Mouse (Mus musculus) layer of hippocampus, postnatal 36 days (tissue): ENCODE results near the gene Dnaja3. TPM values are rescaled to one million over a fixed set of nuclear protein-coding genes. Genes with fewer than 3 reads are reported as not detected.
"Not testable (repeated sequence)": the region's sequence is repeated elsewhere in the genome, so short reads cannot be mapped to it uniquely, and the experiment has no call there.

Experiments
- DNase-seq, 2 experiments: peaks; one replicate each; pipeline ENCODE4 v3.0.0; 2022
- total RNA-seq, 2 experiments: library from RNA; stranded (reverse); gene quantifications; 2 replicates each; pipeline ENCODE4 v1.2.3; 2021

The Dnaja3 gene
- total RNA-seq, 2 experiments from 2014 or later = 61.7 to 65.6 TPM

DNA sequence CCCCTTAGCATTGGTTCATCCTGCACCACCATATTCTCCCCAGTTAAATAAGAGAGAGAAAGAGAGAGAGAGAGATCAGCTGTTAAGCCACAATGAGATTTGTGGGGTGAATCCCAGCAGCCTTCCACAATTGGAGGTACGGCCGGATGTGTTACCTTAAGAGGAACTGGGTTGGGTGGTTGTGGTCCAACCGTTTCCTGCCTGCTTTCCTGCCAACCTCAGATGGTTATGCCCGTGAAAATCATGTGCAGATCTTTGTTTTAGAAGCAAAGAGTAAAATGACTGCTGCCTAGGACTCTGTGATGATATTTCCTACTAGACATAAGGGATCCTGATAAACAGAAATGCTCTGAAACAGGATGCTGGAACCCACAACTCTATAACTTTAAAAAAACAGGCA, 34.3 kb downstream of the Dnaja3 start:
- DNase-seq = no peak

DNA sequence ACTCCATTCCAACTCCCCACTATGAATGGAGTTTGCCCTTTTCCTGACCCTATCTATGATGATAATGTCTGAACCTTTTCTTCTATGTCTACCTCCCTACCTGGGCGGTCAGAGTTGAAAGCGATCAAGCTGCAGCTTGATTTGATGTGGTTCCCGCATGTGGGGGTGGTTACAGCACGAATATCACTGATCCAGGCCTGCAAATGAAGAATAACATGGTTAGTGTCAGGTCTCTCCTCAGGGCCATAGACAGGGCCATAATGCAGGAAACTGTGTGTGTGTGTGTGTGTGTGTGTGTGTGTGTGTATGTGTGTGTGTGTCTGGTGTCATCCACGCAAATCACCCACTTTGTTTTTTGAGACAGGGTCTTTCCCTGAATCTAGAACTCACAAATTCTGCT, 37.0 kb downstream of the Dnaja3 start:
- no peak for DNase-seq

DNA sequence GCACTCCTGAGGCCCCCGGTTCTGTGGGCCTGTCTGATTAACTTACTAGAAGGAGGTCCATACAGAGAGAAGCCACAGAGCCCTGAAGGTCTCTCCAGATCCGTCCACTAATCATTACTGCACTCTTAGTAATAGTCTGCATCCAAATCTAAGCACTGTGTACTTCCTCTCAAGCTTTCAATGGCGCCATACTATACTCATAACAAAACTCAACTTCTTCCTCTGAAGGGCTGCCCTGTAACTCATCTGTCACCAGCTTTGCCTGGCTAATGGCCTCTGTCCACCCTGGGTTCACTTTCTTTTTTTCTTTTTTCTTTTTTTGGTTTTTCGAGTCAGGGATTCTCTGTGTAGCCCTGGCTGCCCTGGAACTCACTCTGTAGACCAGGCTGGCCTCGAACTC, 38.3 kb downstream of the Dnaja3 start:
- DNase-seq = no peak

DNA sequence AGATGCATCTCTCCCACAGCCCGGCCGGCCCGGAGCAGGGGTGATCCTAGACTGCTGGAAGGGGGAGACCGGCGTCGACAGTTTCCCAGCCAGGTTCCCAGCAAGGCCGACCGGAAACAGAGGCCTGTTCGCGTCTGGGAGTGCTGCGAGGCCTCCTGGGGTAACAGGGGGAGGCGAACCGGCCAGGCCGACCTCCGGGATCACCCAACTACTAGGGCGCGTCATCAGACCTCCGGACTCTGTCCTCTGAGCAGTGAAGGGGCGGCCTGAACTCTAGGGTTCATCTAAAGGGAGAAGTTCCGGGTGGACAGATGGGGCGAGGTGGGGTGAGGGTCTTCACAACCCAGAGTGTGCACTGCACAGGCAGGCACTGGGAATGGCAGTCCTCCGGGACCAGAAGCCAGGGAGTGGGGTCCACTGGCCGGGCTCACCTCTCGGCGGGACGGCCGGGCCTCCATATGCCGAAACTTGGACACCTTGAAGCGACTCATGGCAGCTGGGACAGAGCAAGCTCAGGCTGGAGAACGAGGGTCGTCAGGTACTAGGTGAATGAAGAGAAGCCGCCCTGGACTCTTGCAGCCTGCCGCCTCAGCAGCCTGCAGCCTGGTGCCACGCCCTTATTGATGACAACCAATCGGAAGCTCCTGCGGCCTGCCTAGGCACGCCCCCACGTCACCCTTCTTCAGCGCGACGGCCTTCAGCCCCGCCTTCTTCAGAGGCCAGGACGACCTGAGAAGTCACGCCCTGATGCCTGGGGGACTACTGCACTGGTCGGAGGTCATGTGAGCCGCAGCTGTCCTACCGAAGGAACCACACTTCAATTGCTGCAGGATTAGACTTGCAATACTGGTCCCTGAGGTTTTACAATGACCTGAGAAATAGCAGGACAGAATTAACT, 39.6 kb downstream of the Dnaja3 start, which contains the start of gene Coro7:
TSS of gene Coro7 (minus strand) at position 657 of the 898 bp plus-strand sequence.
- peak; percentile 84 to 86 for DNase-seq

DNA sequence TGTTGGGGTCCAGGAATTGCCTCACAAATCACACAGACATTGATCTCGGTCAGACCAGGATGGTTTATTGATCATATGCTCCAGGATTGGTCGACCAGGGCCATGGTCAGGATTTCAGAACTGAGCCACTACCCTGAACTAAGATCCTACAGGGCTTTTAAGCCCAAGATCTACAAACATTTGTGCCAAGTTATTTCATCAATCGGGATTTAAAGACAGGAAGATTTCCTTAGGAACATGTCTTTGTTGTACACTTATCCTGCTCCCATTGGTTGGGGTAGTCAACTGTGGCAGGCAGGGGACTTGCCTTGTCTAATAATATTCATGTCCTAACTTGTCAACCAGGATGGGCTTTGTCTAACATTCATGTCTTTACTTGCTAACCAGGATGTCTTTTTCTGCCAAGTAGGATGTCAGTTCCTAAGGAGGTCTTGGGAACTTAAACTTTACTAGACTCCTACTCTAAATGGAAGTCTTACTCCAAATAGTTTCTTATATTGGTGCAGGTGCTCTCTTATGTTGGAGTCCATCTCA, 41.2 kb downstream of the Dnaja3 start:
- DNase-seq = not testable (repeated sequence)

DNA sequence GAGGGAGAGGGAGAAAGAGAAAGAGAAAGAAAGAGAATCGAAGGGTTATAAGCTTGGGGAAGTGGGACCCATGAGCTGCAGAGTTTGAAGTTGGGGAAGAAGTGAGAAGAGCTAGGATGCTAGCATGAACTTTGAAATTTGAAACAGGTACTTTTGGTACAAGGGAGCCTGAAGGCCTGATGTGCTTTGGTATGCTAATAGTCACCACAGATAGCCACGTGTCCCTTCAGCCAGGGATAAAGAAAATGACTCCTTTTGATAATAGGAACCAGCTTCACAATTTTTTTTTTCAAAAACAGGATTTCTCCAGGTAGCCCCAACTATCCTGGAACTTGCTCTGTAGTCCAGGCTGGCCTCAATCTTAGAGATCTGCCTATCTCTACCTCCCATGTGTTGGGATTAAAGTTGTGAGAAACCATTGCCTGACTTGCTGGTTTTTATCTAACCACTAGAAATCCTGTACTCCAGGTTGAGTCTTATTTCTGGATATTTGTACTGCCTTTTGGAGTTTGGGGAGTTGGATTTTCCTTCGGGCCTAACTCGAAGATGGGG, 42.9 kb downstream of the Dnaja3 start:
- no peak for DNase-seq

DNA sequence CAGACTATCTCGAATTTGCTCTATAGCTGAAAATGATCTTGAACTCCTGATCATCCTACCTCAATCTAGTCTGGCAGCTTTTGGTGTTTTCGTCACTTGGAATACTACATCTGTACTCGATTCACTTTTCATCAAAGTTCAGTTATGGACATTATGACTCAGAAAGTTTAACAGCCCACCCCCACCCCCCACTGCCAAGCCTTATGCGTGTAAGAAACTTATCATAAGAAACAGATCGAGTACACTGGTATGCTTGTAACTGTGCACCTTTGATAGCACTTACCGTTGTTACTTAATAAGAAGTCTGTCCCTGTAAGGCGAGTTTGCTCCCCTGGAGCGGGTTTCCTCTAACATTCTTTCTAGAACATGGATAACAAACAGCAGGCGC, 43.4 kb downstream of the Dnaja3 start:
- DNase-seq = no peak

DNA sequence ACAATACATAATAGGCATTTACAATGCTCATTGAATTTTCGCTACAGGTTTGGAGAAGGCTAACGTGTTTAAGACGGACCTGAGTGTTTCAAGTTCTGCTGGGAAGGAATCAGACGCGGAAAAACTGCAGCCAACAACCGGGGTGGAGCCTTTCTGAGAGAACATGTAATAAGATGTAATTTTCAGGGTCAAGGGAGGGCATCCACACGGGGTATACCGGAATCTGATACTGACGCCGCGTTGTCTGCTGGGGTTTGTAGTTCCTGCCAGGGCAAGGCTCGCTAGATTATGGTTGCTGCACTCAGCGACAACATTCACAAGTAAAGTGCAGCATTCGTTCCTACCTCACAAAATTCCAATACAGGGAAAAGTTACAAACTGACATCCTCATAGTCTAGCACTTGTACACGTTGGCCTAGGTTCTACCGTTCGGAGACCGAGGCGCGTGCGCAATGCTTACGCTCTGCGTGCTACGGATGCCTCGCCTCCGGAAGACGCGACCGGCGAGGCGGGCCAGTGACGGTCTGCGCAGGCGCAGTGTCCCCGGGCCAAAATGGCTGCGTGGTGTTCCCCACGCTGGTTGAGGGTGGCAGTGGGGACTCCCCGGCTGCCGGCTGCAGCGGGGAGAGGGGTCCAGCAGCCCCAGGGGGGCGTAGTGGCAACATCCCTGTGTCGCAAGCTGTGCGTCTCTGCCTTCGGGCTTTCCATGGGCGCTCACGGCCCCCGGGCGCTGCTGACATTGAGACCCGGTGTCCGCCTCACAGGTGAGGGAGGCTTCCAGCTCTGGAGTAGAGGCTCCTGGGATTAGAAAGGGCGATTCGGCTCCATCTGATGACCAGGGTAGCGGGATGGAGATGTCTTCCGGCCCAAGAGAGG, 44.0 kb downstream of the Dnaja3 start:
- peak; percentile 97 for DNase-seq

DNA sequence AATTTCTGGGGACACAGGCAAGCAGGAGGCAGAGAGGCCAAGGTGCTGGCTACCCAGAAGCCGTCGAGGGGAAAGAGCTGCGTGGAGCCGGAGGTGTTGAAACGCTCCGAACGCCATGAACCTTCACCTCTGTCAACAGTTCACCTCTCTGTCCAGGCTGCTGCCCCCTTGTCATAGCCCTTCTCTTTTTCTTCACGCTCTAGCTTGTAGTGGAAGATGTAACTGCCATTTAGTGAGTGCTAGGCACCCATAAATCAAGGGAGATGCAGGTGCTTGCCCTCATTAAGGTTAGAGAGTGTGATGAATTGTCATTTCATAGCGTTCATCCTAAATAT, 44.6 kb downstream of the Dnaja3 start:
- no peak for DNase-seq

DNA sequence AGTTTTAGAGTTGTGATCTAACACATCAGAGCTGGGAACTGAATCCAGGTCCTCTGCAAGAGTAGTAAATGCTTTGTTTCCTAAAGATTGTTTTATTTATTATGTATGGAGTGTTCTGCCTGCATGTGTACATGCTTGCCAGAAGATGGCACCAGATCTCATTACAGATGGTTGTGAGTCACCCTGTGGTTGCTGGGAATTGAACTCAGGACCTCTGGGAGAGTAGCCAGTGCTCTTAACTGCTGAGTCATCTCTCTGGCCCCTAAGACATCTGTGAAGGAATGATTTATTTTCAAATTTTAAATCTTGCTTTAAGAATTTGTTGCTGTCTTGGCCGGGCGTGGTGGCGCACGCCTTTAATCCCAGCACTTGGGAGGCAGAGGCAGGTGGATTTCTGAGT, 49.6 kb downstream of the Dnaja3 start:
- DNase-seq = not testable (repeated sequence)

DNA sequence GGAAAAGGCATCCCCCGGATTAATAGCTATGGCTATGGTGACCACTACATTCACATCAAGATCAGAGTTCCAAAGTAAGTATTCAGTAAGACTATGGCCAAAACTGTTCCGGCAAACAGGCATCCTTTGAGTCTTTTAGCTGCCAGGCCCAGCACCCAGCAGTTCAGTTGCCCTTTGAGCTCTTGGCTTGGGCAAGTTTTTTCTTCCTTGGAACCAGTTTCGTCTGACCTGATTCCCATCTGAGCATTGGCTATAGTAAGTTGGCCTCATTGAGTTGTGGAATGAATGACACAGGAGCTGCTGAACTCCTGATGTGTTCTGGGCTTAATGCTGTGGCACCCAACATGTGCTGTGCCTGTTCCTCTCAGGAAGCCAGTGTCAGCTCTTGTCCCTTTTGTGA, 61.4 kb downstream of the Dnaja3 start:
- no peak for DNase-seq

DNA sequence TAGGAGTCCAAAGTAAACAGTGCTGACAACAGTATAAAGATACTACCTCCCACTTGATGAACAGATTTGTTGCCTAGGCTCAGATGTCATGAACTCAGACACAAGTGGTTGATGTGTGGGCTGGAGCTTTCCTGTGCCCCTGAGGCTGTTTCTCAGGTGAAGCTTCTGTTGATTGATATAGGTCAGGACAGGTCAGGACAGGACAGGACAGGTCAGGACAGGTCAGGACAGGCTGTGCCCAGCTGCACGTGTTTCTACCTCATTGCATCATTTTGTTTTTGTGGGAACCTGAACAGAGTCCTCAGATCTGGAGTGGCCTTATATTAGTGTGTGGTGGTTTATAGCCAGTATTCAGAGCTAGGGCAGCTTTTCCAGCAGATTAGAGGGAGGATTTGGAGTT, 62.9 kb downstream of the Dnaja3 start:
- DNase-seq = no peak

DNA sequence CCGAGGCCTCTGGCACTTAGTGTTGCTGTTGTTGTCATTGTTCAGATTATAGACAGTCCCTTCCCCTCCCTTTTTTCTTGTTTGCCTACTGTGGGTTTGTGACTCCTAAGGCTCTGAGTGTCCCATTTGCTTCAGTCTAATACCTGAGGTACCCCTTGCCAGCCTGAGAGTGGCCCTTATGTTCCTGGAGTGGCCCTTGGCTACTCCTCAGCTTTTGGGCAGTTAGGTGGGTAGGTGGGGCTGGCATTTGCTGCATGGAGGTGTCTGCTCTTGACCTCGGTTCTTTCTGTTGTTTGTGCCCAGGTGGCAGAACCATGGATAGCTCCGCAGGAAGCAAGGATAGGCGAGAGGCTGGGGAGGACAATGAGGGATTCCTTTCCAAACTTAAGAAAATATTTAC, 65.8 kb downstream of the Dnaja3 start:
- DNase-seq = no peak

DNA sequence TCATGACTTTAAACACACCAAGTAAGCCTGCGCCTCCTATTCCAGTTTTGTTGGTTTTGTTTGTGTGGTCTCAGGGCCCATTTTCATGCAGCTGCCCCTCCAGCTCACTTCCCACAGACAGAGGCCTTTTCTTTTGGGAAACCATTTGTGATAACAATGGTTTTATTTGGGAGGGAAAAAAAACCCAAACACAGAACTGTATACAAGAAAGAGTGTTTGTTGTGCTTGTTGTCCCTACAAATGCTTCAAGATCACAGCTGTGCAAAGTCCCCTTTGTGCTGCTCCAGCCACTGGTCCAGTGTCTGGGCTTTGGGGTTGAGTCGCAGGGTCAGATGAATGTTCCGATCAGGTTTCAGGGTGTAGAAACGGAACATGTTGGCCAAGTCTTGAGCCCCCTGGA, 71.4 kb downstream of the Dnaja3 start:
- no peak for DNase-seq

DNA sequence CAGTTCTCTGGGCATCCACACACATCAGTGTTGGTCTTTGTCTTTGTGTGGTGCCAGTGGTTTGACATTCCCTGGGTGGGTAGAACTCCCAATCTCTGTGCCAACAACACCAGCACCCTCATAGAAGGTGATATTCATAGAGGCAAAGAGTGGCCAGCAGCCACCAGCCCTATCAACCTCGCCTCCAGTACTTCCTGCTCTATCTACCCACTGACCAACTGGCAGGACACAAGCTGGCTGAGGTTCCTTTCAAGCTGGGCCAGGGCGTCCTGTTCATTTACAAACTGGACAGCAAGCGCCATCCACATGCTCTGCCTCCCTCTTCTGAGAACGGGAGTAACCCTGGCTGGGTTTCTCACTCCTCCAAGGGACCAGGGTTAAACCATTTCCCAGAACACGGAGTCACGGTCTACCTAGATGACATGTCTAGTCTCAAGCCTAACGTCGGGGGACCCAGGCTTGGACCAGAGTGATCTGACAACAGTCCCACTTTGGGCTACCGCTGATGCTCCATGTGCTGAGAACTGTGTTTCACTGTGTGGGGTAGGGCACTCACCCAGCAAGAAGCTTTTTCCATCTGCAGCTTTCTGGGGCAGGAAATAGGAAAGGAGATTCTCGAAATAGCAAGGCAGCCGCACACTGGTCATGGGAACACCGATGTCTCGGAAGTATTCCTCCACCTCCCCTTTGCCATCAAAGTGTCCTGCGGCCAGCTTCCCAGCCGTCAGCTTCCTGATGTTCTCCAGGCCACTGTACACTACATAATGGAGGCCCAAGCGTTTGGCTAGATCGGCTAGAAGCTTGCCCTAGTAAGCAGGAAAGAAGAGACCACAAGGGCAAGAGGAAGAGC, 74.3 kb downstream of the Dnaja3 start:
- DNase-seq = no peak

DNA sequence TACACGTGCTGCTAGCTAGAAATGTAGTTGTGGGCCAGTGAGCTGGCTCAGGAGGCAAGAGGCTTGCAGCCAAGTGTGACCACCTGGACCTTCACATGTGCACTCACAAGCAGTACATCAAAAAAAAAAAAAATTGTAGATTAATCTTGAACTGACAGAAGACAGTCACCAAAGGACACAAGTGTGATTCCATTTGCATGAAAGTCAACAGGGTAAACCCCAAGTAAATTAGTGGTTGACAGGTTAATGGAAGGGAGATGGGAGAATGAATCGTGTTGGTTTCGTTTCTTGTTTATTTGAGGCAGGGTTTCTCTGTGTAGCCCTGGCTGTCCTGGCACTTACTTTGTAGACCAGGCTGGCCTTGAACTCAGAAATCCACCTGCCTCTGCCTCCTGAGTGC, 78.1 kb downstream of the Dnaja3 start:
- DNase-seq = no peak

DNA sequence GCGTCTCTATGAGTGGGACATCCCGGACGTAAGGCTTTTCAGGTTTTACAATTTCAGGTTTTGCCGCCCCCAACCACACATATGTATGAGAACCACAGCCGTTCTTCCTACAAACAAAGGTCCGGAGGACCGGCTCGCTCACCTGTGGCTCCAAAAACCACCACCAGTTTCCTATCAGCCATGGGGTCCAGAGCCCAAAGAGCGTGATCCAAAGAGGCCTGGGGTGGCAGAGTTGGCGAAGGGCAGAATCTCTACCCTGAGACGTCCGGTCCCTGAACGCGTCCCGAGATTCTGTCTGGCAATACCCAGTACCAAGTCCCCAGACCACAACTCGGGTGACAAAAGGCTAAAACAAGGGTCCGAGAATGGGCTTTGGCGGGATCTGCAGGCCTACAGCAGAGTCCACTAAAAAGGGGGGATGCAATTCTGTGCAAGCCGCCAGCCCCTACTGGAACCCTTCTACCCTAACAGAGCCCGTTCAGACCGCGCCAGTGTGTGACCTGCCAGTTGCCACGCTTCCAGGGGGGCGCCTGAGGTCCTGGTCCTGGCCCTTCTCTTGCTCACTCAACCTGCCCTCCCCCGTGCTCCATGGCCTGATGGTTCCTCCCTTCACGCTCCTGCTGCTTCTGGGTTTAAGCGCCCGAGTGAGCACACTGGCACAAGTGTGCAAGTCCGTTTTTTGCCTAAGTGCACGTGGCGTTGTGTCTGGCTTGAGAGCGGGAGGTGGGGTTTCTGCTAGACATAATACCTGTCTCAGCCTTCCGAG, 79.1 kb downstream of the Dnaja3 start, which contains the start of gene Nmral1:
TSS of gene Nmral1 (minus strand) at position 604 of the 766 bp plus-strand sequence.
- DNase-seq = peak; percentile 50 to 66

DNA sequence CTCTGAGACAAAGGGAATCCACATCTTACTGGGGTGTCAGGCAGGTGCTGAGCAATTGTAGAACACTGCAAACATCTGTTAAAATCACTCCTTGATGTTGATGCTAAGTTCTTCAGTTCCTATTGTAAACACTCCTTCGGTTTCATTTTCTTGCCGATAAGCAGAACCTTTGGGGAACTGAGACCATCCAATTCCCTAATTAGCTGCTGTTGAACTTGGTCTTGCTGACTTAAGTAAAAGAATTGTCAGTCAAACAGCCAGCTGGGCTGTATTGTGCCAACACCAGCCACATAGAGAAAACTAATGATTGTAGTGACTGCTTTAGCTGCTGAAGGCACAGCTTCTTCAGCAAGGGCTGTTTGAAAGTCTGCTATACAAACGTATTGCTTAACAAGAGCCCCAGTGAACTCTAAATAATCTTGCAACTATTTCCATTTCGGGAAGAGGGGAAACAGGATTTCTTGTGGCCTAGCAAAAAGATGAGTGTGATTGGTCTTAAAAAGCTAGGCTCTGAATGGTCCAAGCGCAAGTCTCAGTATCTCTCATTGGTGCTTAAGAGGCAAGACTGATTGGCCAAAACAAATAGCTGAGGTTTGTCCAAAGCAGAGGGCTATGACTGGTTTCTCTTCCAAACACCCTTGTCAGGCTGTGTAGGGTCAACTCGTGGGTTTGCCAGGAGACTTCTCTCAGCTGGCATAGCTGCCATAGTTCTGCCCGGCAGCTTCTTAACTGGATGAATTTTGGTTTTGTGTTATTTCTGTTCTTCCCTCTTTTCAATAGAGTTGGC, 82.5 kb downstream of the Dnaja3 start:
- DNase-seq = no peak

DNA sequence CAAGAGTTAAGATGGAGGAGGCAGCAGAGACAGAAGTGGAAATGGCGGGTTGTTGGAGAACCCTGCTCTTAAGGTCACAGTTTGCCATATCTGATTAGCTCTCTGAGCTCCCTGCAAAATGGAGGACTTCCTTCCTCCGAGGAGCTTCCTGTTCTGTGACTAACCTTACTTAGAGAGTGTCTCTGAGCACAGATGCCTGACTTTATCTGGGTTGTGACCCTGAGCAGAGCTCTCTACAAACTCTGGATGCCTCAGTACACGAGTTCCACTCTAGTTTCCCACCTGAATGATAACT, 83.1 kb downstream of the Dnaja3 start:
- DNase-seq = no peak

DNA sequence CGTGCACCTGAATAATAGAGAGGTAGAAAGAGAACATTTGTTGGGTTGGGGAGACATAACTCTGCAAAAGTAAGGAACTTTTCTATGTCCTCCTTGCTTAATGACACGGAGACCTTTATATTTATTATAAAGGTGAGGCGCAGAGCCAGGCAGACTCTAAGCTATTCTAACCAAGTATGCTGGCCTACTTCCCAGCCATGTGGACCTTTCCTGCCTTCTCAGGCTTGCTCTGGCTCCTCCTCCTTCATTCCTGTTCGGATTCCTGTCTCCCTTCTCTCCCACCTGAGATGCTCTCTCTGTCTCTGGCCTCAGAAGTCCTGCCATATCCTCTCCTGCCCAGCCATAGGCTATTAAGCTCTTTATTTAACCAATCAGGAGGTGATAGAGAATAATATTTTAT, 85.5 kb downstream of the Dnaja3 start:
- no peak for DNase-seq
